Mouse (Mus musculus) induced T-regulatory cell, adult 2 months (primary cell): ENCODE measurements at regions not wholly inside any gene's neighbourhood (a gene's known extent, or its start where the extent isn't known, plus 50 kb on each side); places are given as distances from the start of the nearest gene placed in this dataset.

Experiments used
- DNase-seq: peaks from one replicate; pipeline ENCODE4 v3.0.0-alpha.2; 2012; ENCODE audit warnings: low read depth

DNA sequence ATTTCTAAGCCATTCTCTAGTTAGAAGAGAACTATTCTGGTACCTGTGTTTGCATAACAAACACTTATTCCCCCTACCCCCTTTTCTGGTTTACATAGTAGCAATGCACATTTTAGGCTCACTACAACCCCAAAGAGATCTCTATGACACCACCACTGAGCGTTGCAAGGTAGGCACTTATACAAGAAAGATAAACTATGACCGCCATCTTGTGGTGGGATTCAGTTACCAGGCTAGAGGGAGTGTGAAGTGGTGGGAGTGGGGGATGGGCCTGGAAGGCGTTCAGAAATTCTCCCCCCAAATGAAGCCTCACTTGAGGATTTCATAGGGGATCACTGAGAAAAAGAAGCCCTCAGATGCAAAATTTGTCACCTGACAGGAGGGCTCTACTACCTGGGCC is 64.4 kb upstream of the Fst start:
- peak; percentile 15 for DNase-seq

DNA sequence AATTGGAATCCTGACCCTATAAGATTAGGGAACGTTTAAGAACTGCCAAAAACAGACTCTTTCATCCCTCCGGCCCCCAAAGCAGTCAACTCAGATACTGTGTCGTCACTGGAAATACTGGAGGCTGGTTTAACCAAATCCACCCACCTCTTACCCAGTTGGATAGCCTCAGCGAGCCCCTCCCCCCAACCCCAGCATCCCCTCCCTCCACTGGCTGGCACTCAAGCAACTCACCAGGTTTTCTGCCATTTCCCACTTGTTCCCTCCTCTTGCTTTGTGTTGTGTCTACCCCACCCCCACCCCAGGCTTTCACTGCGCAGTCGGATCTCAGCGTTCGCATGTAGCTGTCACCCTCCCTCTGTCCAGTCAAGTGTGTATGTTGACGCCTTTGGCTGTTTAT is 68.1 kb upstream of the Fst start:
- no peak for DNase-seq

DNA sequence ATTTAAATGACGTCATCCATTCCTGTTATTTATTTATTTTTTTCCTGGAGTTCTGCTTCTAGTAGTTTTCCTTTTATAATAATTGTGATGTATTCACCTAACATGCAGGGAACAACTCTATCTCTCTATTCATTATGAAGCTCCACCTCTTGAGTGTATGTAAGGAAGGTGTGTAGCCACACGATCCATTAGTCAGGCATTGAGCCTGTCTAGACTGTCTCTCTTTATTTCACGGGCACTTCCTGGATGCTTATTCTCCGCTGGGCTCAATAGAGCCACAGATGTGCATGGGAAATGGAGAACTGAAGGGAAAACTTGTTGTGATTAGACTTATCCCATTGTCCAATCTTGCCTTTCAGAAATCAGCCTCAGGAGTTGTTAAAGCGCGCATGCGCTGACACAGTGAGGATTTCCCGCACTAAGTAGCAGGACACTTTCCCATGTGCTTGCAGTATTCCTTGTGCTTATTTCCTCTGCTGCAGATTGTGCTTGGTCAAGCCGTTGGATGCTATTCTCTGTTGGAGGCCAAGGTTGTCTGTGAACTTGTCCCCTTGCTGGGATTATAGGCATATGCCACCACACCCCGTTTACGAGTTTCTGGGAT is 71.5 kb upstream of the Fst start:
- no peak for DNase-seq

DNA sequence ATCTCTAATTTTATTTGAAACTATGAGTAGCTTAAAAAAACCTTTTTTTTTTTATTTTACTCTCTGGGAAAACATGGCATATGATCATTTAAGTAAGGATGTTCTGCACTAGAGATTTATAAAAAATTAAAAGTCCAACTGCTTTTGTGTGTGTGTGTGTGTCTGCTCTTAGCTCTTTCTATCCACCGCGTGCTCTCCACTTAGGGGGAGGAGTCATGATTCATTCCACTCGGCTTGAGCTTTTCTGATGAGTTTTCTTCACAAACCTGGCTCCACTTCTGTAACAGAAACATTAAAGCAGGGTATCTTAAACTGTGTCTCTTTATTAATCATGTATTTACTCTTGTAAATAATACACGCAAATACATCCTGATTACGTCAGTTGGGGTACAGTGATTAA is 73.0 kb upstream of the Fst start:
- no peak for DNase-seq

DNA sequence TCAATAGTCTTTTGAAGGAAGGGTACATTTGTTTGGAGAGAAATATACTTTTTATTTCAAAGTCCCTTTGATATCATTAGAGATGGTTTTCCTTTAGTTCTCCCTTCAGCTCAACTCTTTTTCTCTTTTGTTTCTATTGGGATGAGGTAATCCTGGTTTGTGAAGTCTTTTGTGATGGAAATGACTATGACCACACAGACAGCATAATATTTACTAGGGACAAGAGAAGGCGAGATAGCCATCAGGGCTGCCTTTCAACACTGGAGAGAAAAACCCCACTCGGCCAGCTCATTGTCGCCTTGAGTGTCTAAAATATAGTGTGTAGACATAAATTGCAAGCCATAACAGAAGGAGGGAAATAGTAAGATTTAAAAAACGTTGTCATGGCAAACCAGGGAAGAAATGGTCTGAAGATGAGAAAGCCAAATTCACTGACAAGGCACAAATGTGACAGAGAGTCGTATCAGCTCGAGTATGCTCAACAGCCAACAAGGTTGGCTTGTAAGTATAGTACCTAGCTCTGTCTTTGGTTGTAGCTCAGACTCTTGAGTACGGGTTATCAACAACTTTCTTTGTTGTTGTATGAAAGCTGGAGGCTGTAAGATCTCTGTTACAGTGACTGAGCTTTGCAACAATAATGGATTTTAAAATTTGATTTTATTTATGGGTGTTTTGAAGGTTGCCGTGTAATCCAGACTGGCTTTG is 73.8 kb upstream of the Fst start:
- DNase-seq = no peak

DNA sequence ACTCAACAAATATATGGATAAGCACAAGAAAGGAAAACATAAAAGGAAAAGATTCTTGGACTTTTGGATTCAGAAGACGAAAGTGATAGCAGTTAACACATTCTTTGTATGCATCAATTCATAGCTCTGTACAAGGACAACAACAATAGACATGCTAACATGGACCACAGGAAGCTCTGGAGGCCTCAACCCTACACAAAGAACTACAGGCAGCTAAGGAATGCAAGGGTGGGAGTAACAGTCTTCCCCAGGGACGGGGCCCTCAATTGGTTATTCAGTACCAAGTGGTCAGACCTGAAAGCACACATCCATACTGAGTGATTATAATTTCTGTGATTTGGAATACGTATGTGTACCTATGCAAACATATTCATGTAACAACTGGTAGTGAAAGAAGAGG is 75.8 kb upstream of the Fst start:
- DNase-seq = no peak

DNA sequence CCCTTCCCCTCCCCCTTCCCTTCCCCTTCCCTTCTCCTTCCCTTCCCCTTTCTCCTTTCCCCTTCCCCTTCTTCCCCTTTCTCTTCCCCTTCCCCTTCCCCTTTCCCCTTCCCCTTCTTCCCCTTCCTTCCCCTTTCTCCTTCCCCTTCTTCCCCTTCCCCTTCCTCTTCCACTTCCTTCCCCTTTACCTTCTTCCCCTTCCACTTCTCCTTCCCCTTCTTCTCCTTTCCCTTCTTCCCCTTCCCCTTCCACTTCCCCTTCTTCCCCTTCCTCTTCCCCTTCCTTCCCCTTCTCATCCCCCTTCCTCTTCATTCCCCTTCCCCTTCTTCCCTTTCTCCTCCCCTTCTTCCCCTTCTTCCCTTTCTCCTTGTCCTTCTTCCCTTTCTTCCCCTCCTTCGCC is 77.0 kb upstream of the Fst start:
- no peak for DNase-seq

DNA sequence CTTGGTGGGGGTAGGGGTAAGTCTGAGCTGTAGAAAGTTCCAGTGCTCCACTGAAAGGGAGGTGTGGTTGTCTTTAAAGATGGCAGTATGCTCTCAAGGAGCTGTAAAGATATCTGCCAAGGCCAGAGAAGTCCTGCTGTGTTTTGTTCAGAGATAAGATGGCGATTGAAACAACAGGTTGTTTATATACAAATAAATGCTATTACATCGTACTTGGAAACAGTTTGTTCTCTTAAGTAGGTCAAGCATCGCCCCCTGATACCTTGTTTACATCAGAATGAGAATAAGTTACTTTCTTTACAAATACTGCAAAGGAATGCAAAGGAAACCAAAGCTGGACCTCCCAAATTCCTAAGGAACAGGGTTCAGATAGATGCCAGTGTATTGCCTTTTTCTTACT is 113.0 kb upstream of the Fst start:
- no peak for DNase-seq

DNA sequence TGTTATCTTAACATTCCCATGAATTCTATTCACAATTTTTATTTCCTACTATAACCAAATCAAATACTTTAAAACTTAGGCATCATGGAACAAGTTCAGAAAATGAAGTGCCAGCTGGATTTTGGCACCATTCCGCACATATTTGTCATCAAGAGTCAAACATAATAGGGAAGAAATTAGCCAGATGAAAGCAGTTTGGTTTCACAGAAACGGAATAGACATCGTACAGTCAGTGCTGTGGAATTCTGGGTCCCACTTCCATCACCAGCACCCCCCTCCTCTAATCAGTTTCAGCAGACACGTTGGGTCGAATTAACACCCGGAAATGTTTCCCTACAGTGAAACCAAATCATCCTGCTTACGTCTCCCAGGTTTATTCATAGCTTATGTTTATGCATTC is 125.8 kb upstream of the Fst start:
- no peak for DNase-seq

DNA sequence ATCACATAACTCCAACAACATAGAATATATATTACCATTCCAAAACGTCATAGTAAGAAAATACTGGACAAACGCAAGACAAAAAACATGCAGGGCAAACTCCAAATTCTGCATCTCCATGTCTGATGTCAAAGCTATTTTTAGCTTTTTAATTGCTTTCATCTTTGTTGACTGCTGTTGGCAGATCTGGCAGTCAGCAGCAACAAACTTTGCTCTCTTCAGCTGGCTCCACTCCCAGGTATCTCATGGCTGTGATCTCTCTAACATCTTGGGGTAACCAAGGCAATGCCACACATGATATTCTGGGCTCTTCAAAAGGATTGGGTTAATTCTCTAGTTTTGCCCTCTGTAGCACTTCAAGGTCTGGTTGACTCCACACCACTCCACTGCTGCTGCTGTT is 128.9 kb upstream of the Fst start:
- DNase-seq = no peak

DNA sequence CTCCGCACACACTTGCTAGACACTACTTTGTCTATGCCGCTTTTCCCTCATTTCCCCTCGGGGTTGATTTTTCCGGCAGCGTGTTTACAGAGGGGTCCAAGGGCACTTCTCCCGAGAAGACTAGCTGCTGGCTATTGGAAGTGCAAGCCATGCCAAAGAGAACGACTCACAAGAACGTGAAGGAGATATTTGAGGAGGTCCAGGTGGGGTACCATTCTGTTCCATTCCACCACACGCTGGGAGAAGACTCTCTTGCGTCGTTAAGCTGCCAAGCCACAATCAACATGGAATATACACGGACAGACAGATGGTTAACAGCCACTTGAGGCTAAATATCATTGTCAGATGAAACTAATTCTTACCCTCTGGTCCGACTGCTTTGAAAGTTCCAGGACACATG is 144.6 kb upstream of the Fst start:
- no peak for DNase-seq

DNA sequence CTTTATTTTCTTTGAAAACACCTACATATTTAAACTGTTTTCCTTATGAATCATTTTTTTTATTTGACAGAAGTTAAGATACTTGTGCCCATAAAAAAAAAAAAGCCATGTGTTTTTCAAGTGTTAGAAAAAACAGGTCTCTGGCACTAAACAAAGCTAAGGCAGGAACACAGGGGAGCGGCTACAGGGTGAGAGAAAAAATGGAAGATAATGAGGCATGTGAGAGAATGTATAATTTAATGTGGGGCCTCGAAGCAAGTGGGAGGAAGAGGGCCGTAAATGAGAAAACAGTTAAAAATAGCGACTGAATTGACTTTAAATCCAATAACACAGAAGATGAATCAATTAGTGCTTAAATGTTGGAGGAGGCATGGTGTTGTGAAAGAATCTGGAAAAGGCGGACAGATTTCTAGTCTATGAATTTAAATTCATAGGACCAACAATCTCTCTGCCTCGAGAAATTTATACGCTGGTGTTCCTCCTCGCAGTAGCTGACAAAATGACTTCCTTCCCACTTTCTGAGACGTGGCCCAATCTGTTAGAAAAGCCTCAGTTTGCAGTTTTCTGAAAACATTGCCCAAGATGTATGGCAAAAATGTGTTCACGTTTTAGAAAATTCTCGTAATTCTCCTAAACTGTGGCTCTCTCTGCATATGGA is 145.4 kb upstream of the Fst start:
- no peak for DNase-seq

DNA sequence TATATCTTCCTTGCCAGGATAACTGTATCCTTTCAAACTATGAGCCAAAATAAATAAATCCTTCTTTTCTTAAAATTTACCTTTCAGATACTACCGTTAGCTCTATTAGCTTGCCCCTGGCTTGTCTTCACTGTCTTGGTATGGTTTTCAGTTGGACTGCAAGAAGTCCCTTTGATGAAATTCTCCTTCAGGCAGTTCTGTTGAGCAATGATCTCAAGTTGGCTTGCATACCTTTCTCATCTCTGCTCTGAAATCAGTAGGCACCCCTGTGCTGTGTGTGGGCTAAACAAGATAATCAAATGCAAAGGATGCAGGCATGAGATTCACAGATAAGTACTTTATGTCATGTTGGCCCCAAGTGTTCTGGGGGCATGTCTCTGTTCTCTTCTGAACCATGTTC is 155.2 kb upstream of the Fst start:
- DNase-seq = no peak

DNA sequence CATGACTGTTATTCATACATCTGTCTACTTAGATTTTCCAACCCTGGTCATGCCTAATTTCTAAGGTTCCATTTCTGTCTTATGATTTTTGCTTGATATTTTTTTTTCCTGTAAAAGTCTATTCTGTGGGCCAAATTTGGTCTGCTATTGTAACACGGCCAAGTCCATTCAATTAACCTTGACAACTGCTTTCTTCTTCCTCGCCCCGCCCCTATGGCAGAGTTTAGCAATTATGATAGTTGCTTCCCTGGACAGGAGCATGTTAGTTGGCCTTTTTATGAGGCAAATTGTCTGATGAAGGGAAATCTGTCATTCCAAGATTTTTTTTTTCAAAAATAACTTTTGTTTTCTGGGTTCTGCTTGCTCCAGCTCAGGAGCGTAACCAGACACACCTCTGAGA is 160.7 kb upstream of the Fst start:
- DNase-seq = no peak

DNA sequence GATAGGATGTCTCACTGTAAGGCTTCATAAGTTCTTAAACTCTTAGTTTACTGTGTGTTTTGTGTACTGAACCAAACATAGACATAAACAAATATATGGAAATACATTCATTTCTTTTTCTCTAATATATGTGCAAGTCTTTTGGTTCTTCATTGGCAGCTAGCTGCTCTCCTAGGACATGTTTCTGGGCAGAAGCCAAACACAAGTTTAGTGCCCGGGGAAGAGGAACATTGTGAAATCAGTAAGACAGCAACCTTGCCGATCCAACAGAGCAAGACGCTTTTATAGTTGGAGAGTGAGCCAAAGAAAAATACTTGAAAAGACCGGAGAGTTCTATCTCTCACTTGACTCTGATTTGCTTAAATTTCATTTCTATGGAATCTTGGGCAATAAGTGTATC is 178.0 kb upstream of the Fst start:
- DNase-seq = no peak

DNA sequence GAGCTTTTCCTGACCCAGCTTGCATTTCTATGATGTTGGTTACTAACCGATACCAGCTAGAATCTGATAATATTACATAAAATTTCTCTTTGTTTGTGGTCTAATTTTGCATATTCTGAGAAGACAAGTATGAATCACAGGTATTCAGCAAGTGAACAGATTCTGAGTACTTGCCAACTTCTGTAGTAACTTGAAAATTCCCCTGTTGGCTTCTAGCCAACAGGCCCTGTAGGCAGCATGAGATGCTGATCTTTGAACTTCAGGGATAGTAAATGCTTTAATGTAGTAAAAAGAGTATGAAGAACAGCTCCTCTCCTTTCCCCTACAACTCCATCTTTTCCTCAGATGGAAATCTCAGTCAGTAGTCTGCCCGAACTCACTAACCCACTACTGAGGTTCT is 178.5 kb upstream of the Mocs2 start:
- no peak for DNase-seq

DNA sequence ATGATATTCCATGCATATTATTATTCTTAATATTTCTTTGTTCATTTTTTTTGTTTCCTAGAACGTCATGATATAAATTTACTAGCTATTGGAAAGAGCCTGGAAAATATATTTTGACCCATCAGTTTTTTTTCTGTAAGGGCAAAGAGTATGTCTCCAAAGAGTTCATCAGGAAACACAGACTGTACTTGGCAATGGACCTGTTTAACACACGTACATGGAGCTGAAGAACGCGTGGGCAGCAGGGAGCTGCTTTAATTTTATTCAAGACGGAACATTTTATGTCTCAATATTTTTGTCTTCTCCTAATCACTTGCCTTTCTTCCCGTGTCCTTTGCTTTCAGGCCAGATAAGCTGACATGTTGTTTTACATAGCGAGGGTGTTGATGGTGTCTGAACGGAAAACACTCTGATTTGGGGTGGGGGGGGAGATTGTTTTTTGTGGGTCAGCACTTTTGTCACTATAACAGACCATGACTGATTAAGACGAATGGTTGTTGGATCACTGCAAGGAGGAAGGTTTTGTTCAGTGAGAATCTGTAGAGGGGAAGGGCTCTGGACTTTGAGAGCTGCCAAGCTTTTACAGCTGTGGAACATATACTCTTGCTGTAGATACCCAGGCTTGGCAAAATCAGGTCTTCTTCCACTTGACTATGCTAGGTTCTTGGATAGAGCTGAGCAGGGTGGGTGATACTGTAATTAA is 176.2 kb upstream of the Mocs2 start:
- DNase-seq = no peak

DNA sequence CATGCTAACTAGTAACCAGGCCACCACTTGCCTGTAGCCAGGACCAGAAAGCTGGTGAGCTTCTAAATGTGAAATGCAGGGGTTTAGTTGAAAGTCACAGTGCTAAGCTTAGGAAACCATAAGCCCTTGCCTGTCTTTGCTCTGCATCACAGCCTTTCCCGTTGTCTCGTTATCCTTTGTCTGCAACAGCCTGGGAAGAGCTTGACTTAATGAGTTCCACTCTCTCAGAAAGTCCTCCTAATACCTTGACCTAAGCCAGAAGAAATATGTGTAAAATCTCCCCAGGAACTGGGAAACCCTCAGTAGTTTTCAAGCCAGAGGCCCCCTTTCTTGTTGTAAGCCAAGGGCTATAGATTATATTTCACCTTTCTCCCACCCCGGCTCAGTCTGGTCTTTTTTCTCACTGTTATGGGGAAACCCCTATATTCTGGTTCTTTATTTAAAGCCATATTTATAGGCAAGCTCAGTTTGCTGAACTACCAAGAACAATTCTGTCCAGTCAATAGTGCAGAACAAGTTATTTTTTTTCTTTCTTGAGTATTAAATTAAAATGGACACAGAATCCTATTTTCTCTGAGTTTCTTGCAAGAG is 175.0 kb upstream of the Mocs2 start:
- DNase-seq = no peak

DNA sequence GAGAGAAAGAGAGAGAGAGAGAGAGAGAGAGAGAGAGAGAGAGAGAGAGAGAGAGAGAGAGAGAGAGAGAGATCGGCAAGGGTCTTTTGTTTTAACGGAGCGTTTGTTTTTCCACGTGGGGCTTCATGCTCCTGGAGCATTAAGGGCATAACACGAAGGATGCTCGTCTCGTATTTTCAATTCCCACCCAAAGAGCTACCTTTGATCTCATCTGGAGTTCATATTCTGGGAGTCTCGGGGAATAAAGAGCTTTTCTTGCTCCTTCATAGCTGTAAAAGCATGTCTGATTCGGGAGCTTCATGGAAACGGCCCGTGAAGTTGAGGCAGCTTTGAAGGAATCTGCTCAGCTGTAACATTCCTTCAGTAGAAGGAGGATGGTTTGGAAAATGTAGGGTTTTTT is 174.5 kb upstream of the Mocs2 start:
- DNase-seq = no peak

DNA sequence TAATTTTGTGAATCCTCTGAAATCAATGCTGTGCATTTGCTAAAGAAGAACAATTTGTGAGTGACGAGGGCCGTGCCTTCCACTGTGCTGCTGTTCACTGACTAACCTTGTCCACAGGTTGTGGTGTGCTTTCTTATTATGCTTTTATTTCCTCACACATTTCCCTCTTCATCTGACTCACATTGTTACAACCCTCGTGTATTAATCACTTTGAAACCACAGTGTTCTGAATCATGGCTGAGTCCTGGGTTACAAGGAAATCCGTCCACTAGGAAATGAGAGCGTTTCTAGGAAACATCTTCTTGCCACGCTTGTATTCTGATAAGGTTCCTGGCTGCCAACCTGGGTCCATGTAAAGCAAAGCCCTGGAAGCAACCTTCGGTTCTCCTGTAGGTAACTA is 163.8 kb upstream of the Mocs2 start:
- no peak for DNase-seq

DNA sequence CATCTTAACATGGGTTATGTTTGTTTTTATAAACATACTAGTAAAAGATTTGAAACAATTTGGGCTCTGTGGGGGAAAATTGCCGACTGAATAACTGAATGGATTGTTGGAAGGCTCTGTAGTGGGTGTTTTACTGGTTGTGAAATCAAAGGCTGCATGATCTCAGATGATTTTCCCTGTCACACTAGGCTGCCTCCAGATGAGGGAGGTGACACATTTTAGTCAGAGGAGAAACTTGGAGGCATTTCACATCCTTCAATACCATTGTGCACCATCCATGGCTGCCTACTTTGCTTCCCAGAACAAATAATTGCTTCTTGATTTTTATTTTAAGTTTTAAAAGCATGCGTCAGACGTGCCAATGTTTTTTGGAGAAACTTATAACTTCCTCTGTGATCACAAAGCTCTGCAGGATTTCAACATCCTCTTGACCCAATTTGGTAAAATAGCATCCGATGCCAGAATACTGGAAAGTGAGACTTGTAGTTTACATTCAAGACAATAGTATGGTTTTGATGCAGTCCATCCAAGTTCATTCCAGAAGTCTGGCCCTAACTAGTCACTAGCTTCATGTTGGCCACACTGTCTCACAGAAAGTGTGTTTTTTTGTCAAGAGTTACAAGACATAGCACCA is 163.0 kb upstream of the Mocs2 start:
- no peak for DNase-seq

DNA sequence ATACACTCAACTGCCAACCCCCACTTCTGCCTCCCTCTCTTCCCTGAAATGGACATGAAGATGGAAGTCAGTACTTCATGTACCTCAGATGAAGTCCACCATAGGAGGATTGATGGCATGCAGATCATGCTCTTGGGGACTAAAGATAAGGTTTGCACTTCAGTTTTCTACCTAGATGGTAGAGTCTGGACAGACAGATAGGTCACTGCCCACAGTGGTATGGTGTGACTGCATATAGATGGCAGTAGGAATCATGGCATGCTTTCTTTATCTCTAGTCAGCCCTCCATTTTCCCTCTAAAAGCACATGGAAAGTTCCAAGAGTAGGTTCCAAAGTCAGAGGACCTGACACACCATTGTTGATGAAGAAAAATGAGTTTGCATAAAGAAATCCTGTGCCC is 145.6 kb upstream of the Mocs2 start:
- no peak for DNase-seq
